ENCODE assay signal across 9 mouse cellular contexts in the genomic region with DNA sequence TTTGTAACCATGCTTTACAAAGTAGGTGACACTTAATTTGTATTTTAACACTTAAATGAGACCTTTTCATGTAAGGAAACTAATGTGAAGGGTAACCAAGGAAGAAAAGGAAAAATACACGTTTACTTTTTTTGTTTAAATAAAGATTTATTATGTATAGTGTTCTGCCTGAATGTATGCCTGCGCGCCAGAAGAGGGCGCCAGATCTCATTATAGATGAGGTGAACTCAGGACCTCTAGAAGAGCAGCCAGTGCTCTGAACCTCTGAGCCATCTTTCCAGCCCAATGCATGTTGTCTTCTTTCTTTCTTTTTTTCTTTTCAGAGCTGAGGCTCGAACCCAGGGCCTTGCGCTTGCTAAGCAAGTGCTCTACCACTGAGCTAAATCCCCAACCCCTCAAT. TPM values are rescaled to one million over a fixed set of nuclear protein-coding genes. Genes with fewer than 3 reads are reported as not detected.
DNase-seq lines count a peak whose midpoint lies in the region; ATAC-seq and TF ChIP-seq lines count a peak whose summit lies in the region.
"Had no signal": no experiment of that assay in that cellular context is flagged by ENCODE, and none has a peak within 500 bp of the region (broad histone marks: within the 10 kb centered on the region; RNA-seq: fewer than 3 reads in every experiment).

No protein-coding gene starts in this region.

- peak; percentile 52 for TF ChIP-seq CTCF in liver, adult 2 months (IDR thresholded peaks at IDR 0.05; ENCODE audit: low read depth, low read length)

- H3K36me3 ChIP-seq in liver, adult 2 months (ENCODE audit: control insufficient read depth, insufficient read depth, low read length), result no peaks in the 10 kb centered on the region
- H3K36me3 ChIP-seq in liver, embryonic 11.5 days (ENCODE audit: control insufficient read depth, insufficient read depth, low read length), result no peaks in the 10 kb centered on the region

- H3K27me3 ChIP-seq in liver, adult 2 months (ENCODE audit: control insufficient read depth, insufficient read depth, low read length), result no peaks in the 10 kb centered on the region
- H3K27me3 ChIP-seq in liver, embryonic 11.5 days (replicated peaks; ENCODE audit: control insufficient read depth, insufficient read depth, low read length), result no peaks in the 10 kb centered on the region

- TF ChIP-seq POLR2A in liver, adult 2 months (IDR thresholded peaks at IDR 0.05; ENCODE audit: extremely low read depth, insufficient read depth, low read length), result no peak

- 16% methylated on average over 6 of the region's 6 CpGs for WGBS in liver, adult 2 months
- 22% methylated on average over 6 of the region's 6 CpGs for WGBS in liver, embryonic 11.5 days

- H3K27ac ChIP-seq in liver, adult 2 months (replicated peaks; ENCODE audit: insufficient read depth, low read depth, low read length), result no peak overlapping the region
- no peak overlapping the region for H3K27ac ChIP-seq in liver, embryonic 11.5 days (ENCODE audit: low read depth, low read length)

- ATAC-seq in liver, embryonic 11.5 days (replicated peaks; ENCODE audit: low FRiP score), result no peak
- no peak for ATAC-seq in activated CD4-positive, CD25-positive, alpha-beta regulatory T cell, adult 4 months

- H3K9ac ChIP-seq in liver, adult 2 months (ENCODE audit: low read depth, low read length), result no peak overlapping the region
- H3K9ac ChIP-seq in liver, embryonic 11.5 days (ENCODE audit: low read depth, low read length), result no peak overlapping the region

- no peak overlapping the region for H3K4me3 ChIP-seq in liver, adult 2 months (ENCODE audit: insufficient read depth, low read depth, low read length)
- no peak overlapping the region for H3K4me3 ChIP-seq in liver, embryonic 11.5 days (ENCODE audit: low read depth, low read length)

- no peaks in the 10 kb centered on the region for H3K79me2 ChIP-seq in liver, adult 2 months (ENCODE audit: control insufficient read depth, insufficient read depth, low read length)

- no peak overlapping the region for H3K4me2 ChIP-seq in liver, embryonic 11.5 days

- DNase-seq in cerebellum, postnatal 14 days, result peak; percentile 17 to 34
- DNase-seq in cerebellum, adult 9-11 months, result no peak
- no peak for DNase-seq in liver, adult 2 months (ENCODE audit: extremely low read depth, low read depth, low spot score)
- no peak for DNase-seq in liver, embryonic 11.5 days (ENCODE audit: low spot score)
- peak; percentile 16 for DNase-seq in c-Kit-positive CD71-positive TER-119-positive erythroid progenitor cells, embryonic 14.5 days (ENCODE audit: low spot score)
- peak; percentile 15 for DNase-seq in lung, postnatal 10 days
- no peak for DNase-seq in spleen, postnatal 4 days (ENCODE audit: low spot score in 2 of 2)

- H3K4me1 ChIP-seq in liver, adult 2 months (ENCODE audit: control insufficient read depth, insufficient read depth, low read length), result no peaks in the 10 kb centered on the region
- no peaks in the 10 kb centered on the region for H3K4me1 ChIP-seq in liver, embryonic 11.5 days (replicated peaks; ENCODE audit: control insufficient read depth, insufficient read depth, low read length)

- H3K9me3 ChIP-seq in liver, embryonic 11.5 days (ENCODE audit: control insufficient read depth, low read length), result no peaks in the 10 kb centered on the region

RNA-seq across cellular contexts. Expression of a gene that starts 23.1 kb away (rescaled TPM):
- total RNA-seq in liver, adult 2 months (2014; rRNA removed), result not detected in 2 replicates
- polyA plus RNA-seq in liver, adult 2 months (2012; rRNA removed), result not detected in 2 replicates
- polyA plus RNA-seq in liver, embryonic 11.5 days (2014; fragmentation: Nextera tagmentation; extraction: Ambion mirVana), result not detected in 2 replicates
- polyA plus RNA-seq in activated CD4-positive, CD25-positive, alpha-beta regulatory T cell, adult 4 months (2017; shearing (Covaris generic)), result not detected
- polyA plus RNA-seq: neural tube, embryonic 11.5 days had no signal

RNA-seq across cellular contexts. Expression of a gene that starts 25.4 kb away (rescaled TPM):
- total RNA-seq in liver, adult 2 months (2014; rRNA removed), result 12.5 and 14.8 TPM in 2 replicates
- 4.3 and 4.6 TPM in 2 replicates for polyA plus RNA-seq in liver, adult 2 months (2012; rRNA removed)
- 20.2 and 25.0 TPM in 2 replicates for polyA plus RNA-seq in liver, embryonic 11.5 days (2014; fragmentation: Nextera tagmentation; extraction: Ambion mirVana)
- polyA plus RNA-seq in activated CD4-positive, CD25-positive, alpha-beta regulatory T cell, adult 4 months (2017; shearing (Covaris generic)), result 1 to 10 TPM; 6.7 to 7.6 TPM

RNA-seq across cellular contexts. Expression of a gene that starts 37.1 kb away (rescaled TPM):
- 7.8 and 11.1 TPM in 2 replicates for total RNA-seq in liver, adult 2 months (2014; rRNA removed)
- 11.2 and 11.5 TPM in 2 replicates for polyA plus RNA-seq in liver, adult 2 months (2012; rRNA removed)
- 6.8 and 7.3 TPM in 2 replicates for polyA plus RNA-seq in liver, embryonic 11.5 days (2014; fragmentation: Nextera tagmentation; extraction: Ambion mirVana)
- polyA plus RNA-seq in activated CD4-positive, CD25-positive, alpha-beta regulatory T cell, adult 4 months (2017; shearing (Covaris generic)), result 1 to 10 TPM; 8.3 to 8.9 TPM

RNA-seq across cellular contexts. Expression of a gene that starts 47.9 kb away (rescaled TPM):
- total RNA-seq in liver, adult 2 months (2014; rRNA removed), result not detected in 2 replicates
- not detected in 2 replicates for polyA plus RNA-seq in liver, adult 2 months (2012; rRNA removed)
- not detected in 2 replicates for polyA plus RNA-seq in liver, embryonic 11.5 days (2014; fragmentation: Nextera tagmentation; extraction: Ambion mirVana)
- not detected for polyA plus RNA-seq in activated CD4-positive, CD25-positive, alpha-beta regulatory T cell, adult 4 months (2017; shearing (Covaris generic))
- polyA plus RNA-seq: neural tube, embryonic 11.5 days had no signal

Comparison
In these comparisons a context has a peak if more than half of its experiments do, and no peak if none do; other contexts are left out.
1. DNase-seq: peak in cerebellum, postnatal 14 days (2 of 2), c-Kit-positive CD71-positive TER-119-positive erythroid progenitor cells, embryonic 14.5 days (single experiment) and lung, postnatal 10 days (single experiment); none in cerebellum, adult 9-11 months (single experiment), liver, adult 2 months (single experiment), liver, embryonic 11.5 days (single experiment) and spleen, postnatal 4 days (0 of 2).